Mouse (Mus musculus) large intestine, adult 2 months (tissue): ENCODE data around the gene Hnrnpul1. TPM values are rescaled to one million over a fixed set of nuclear protein-coding genes. Genes with fewer than 3 reads are reported as not detected.
"Not testable (repeated sequence)": the region's sequence is repeated elsewhere in the genome, so short reads cannot be mapped to it uniquely, and the experiment has no call there.

Experiments
- DNase-seq: peaks from one replicate; pipeline ENCODE4 v3.0.0-alpha.2; 2012; ENCODE audit warnings: low read depth, low spot score
- WGBS: fragments of 180-500 bp; shearing (Covaris S2); methylation state at CpG from one replicate; pipeline ENCODE4 v1.1.7; 2018; 5-methylcytosine and 5-hydroxymethylcytosine counted together
- polyA plus RNA-seq: library from polyadenylated mRNA; depleted of rRNA; stranded (reverse); fragments of >200 nt; gene quantifications from 2 replicates; pipeline ENCODE4 v1.2.3, GENCODE M21; 2012

Gene Hnrnpul1
- polyA plus RNA-seq, 1 experiment = 35.8 TPM

- no peak for DNase-seq
- 73% methylated on average over 19 of the region's 19 CpGs for WGBS
These were observed 28.7 kb downstream of the Hnrnpul1 start for GRCm38 (mm10) chr7:25725886-25726285.

- not testable (repeated sequence) for DNase-seq
These were observed 32.8 kb downstream of the Hnrnpul1 start for GRCm38 (mm10) chr7:25721776-25722175.

- 71% methylated on average over 5 of the region's 5 CpGs for WGBS
- no peak for DNase-seq
These were observed 33.8 kb downstream of the Hnrnpul1 start for GRCm38 (mm10) chr7:25720760-25721159.

- 52% methylated on average over 10 of the region's 10 CpGs for WGBS
- DNase-seq = no peak
These were observed 34.6 kb downstream of the Hnrnpul1 start for GRCm38 (mm10) chr7:25719761-25720610.

- WGBS = 4% methylated on average over 32 of the region's 32 CpGs
- DNase-seq = peak; percentile 94
These were observed 35.7 kb downstream of the Hnrnpul1 start, which contains the start of gene Ccdc97 for GRCm38 (mm10) chr7:25718788-25719417. Gene Ccdc97 (minus strand): TSS chr7:25719088.

GRCm38 (mm10) chr7:25717478-25717877, 37.1 kb downstream of the Hnrnpul1 start:
- 82% methylated on average over 3 of the region's 3 CpGs for WGBS
- DNase-seq = no peak

GRCm38 (mm10) chr7:25715731-25716271, 38.8 kb downstream of the Hnrnpul1 start:
- DNase-seq = no peak
- WGBS = 96% methylated on average over 22 of the region's 22 CpGs

- 89% methylated on average over 8 of the region's 8 CpGs for WGBS
- DNase-seq = no peak
These were observed 40.0 kb downstream of the Hnrnpul1 start for GRCm38 (mm10) chr7:25714581-25714980.

GRCm38 (mm10) chr7:25712801-25713200, 41.8 kb downstream of the Hnrnpul1 start:
- 91% methylated on average over 9 of the region's 9 CpGs for WGBS
- DNase-seq = no peak

GRCm38 (mm10) chr7:25711731-25712197, 42.8 kb downstream of the Hnrnpul1 start:
- 34% methylated on average over 7 of the region's 7 CpGs for WGBS
- DNase-seq = no peak

- WGBS = 68% methylated on average over 5 of the region's 5 CpGs
- no peak for DNase-seq
These were observed 43.4 kb downstream of the Hnrnpul1 start for GRCm38 (mm10) chr7:25711165-25711564.

- no peak for DNase-seq
- WGBS = 22% methylated on average over 7 of the region's 7 CpGs
These were observed 43.9 kb downstream of the Hnrnpul1 start for GRCm38 (mm10) chr7:25710519-25711130.

- DNase-seq = no peak
These were observed 44.6 kb downstream of the Hnrnpul1 start for GRCm38 (mm10) chr7:25709961-25710360.

GRCm38 (mm10) chr7:25707581-25708292, 46.8 kb downstream of the Hnrnpul1 start:
- DNase-seq = no peak
- WGBS = 58% methylated on average over 15 of the region's 15 CpGs

More at GRCm38 (mm10) chr7:25709961-25710360, 44.6 kb downstream of the Hnrnpul1 start:
- WGBS = 19% methylated on average over 12 of the region's 12 CpGs

- 70% methylated on average over 7 of the region's 7 CpGs for WGBS
- DNase-seq = no peak
These were observed 47.9 kb downstream of the Hnrnpul1 start for GRCm38 (mm10) chr7:25706578-25707170.

GRCm38 (mm10) chr7:25705801-25706251, 48.7 kb downstream of the Hnrnpul1 start:
- no peak for DNase-seq
- 36% methylated on average over 6 of the region's 6 CpGs for WGBS

GRCm38 (mm10) chr7:25704716-25705364, 49.7 kb downstream of the Hnrnpul1 start:
- WGBS = 27% methylated on average over 37 of the region's 37 CpGs
- no peak for DNase-seq

GRCm38 (mm10) chr7:25703793-25704494, 50.6 kb downstream of the Hnrnpul1 start:
- DNase-seq = no peak
- 61% methylated on average over 10 of the region's 10 CpGs for WGBS
